Mouse (Mus musculus): ENCODE results near the gene Ube4b.
A peak's percentile ranks its signal among the peaks of the same experiment; 100 is the strongest.

Gene Ube4b

DNA sequence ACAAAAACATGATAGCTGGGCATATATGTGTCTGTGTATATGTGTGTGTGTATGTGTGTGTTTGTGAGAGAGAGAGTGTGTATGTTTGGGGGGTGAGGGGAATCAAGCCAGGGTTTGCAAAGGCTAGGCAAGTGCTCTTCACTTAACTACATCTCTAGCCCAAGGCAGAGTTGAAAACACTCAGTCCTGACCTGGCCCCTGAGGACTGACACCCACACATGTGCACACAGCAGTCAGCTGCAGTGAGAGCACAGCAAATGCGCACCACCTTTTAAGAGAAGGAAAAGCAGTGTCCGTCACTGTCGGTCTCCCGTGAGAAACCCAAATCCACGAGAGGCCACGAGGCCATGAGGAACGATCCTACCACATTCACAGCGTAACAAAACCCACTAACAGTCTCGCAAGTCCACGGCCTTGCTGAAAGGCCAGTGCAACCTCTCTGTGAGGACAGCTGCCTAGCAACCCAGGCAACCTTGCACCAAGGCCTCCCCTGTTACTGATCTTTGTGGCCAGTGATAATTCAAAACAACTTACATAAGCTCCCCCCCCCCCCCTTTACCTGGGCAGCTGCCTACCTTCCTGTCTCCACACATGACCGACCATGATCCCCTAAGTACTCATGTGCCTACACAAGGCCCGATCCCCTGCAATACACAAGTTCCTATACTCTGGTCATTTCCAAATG lies 33.1 kb downstream of the Ube4b start:
- DNase-seq, result no peak

DNA sequence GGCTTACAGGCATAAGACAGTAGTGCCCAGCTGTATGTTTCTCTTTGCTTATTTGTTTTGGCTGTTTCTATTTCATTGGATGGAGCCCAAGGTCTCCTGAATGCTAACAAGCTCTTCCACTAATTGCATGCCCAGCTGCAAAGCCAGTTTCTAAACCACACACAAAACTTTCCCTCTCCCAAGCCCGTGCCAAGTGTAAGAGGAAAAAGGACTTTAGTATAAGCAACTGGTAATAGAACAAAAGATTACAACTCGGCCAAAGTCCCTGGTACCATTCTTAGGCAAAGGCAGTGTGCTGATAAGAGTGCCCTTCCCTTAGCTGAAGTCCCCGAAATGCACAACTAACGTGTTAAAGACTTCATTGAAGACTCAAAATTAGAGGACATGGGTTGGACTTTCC lies 34.2 kb downstream of the Ube4b start:
- DNase-seq, result no peak

DNA sequence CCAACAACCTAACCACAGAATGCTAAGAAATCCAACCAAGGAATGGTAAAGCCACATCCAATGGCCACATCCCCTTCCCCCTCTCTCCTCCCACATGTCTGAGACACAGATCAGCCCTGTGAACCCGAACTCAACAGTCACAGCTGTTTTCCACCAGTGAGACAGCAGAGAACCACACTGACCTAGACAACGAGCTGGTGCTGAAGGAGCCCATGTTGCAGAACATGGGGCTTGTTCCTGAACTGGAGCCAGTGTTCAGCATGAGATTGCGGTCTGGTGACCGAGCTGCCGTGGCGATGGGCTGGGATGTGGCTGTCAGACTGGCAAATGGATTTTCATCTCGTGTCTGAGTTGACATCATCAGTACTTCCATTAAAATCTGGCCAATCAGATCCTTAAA lies 45.5 kb downstream of the Ube4b start:
- DNase-seq, result no peak

DNA sequence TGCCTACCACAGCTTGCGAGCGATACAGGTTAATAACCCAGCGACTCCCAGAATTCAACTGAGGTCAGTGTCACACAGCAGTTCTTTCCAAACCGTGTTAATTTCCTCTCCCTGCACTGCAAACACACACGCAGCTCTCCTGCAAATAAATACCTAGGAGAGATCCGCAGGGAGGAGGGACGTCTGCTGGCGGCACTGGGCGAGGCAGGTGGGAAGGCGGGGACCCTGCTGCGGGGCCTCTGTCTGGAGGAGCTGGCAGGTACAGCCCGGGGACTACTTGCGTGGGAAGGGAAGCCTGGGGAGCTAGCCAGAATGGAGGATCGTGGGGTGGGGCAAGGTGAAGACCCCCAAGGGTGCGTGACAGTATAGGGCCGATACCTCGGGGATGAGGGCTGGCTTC lies 46.7 kb downstream of the Ube4b start:
- no peak for DNase-seq

DNA sequence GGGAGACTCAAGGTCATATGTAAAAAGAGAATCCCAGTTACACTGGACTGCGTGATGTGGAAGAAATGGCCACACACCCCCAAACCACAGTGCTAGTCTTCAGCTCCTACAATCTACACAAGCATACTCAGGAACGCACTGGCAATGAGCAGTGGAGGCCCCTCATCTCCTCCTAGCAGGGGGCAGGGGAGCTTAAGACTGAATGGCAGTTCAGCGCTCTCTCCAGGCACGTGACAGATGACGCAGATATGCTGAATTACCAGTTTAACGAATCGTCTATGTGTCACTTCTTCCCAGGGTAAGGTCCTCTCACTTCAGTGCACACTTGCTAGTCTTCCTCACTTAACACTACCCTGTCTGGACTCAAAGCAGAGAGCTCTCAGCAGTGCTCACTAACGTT lies 47.7 kb downstream of the Ube4b start:
- DNase-seq, result no peak

DNA sequence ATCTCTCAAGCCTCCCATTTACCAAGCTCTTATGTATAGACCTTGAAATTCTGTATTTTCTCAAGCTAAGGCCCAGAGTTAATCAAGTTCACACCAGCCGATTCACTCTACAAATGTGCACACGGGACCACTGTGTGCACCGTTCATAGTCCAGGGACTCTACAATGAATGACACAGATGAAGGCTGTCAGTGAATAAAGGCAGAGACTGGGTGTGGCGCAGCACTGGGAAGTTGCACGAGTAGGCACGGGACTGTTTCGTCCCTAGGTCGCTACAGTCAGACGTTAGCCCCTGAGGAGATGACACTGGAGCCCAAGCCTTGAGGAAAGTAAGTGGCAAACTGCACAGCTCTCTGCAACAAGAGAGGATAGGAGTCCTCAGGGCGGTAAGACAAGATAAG lies 50.5 kb downstream of the Ube4b start:
- DNase-seq, result no peak

DNA sequence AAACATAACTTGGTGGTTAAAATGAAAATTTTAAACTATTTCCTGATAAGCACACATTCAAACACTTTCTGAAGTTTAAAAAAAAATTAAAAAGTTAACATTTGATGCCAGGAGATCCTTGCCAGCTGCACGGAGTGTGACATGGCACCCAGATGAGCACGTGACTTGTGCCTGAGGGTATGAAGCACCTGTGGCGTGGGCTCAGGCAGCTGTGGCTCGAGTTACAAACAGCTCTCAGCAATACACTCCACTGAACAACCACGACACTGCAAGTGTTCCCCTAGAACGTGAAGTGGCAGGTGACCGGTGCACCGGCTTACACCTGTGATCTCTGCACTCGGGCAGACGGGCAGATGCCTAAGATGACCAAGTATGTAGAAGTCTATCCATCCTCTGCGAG lies 51.9 kb downstream of the Ube4b start:
- DNase-seq, result no peak

DNA sequence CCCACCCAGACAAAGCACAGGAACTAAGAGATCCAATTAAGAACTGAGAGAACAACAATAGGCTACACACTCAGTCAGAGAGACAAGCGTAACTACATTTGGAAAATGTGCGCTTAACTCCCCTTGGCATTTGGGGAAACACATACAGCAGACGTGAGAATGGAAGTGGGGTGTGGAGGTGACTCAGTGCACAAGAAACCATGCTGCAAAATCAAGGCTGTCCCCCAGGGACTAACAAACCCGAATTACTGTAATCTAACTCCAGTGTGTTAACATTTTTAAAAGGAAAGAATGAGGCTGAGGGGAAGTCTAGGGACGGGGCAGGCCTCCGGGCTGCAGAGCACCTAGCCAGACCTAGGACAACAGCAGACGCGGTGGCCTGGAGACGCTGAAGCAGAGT lies 52.6 kb downstream of the Ube4b start:
- no peak for DNase-seq

DNA sequence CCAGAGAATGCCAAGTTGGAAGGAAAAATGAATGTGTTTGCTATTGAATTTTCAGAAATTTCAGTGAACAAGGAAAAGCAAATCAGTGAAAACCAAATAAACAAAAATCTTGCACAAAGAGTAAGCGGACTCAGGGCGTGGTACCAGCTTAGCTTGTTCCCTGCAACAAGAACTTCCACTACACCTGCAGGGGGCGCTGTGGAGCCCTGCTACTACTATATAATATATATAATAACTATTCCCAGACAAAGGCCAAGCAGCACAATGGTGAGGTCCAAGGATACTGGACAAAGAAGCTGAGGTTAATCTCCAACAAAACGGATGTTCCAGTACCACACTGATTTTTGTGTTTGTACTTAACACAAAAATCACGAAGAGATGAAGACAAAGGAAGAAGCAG lies 53.1 kb downstream of the Ube4b start:
- no peak for DNase-seq

DNA sequence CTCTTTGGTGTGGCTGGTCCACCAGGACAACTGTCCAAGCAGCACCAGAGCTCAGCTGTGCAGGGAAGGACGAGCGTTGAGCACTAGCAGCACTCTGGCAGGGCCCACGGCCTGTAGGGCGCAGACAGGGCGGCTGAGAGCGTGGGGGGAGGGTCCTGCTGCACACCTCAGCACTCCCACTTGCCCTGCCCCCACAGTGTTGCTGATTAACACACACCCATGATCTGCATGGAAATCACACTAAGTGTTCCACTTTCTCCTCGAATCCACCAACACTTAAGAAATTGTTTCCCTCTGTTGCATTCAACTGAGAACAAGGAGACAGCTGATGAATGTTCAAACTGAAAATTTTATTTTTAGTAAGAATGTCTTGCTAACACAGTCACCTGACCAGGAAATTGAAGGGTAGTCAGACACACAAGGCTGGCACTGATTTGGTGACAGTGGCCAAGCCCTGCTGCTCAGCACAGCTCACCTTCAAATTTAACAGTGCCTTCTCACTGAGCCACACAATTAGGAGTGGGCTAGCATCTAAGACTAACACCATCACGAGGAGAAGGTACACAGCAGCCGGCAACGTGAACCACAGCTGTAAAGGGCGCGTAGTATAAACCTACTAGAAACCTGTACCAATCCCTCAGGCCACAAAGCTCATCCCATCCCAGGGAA lies 60.7 kb downstream of the Ube4b start:
- DNase-seq, result no peak

DNA sequence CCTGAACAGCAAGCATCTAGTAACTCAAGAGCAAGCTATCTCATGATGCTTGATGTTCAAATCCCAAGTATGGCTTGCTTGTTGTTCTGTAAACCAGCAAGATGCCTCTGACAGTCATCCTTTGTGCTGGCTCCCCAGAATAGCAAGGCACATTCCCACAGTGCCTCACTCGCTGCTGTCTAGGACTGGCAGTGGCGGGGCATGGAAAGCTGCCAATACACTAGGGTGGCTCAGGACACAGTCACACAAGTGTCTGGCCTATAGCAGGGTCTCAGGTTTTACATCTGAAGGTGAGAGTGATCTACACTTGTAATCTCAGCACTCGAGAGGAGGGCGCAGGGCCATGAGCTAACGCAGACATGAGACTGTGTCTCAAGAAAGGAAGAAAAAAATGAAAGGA lies 61.7 kb downstream of the Ube4b start:
- DNase-seq, result peak; percentile 72

DNA sequence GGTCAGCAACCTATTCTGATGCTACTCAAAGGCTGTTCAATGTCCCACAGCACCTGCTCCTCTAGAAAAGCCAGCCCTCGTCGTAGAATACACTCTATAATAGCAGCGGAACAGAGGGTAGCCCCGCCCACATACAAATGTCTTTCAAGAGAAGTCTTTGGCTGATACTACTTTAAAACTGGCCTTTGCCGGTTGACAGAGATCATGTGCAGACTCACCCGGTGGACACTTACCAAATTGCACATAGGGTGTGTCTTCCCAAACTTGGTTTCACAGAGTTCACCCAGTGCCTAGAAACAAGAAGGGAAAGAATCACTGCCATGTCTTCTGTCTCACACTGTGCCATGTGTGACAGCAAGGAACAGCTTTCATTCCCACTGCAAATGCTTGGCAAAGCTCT lies 65.5 kb downstream of the Ube4b start:
- no peak for DNase-seq

DNA sequence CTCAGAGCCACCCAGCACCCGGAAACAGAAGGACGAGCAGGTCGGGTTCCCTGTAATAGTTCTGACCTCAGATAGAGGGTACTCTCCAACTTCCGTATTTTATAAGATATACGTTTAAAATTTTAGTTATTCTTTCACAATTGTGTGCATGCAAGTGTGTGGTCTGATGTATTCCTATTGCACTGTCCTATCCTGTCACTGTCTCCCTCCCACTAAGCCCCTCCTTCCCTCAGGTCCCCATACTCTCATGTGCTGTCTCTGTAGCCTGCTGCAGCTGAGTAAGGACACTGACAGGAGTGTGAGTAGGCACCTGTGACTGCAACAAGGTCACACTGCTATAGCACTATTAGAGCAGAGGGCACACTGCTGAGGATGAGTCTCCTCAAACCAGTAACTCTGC lies 65.9 kb downstream of the Ube4b start:
- no peak for DNase-seq

DNA sequence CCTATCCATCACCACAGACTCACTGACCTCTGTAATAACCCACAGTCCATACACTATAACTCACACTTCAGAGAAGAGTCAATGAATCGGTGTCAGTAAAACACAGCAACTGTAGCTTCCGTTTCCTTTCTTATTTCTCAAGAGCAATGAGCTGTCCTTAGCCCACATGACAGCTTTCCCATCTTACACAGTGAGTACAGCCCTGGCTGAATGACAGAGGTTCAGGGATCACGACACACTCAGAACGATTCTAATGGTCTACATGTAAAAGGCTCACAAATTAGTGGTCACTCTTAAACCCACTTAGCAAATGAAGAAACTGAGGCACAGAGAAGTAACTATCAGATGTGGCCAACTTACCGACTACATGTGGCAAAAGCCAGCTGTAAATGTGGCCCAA lies 68.6 kb downstream of the Ube4b start:
- no peak for DNase-seq

DNA sequence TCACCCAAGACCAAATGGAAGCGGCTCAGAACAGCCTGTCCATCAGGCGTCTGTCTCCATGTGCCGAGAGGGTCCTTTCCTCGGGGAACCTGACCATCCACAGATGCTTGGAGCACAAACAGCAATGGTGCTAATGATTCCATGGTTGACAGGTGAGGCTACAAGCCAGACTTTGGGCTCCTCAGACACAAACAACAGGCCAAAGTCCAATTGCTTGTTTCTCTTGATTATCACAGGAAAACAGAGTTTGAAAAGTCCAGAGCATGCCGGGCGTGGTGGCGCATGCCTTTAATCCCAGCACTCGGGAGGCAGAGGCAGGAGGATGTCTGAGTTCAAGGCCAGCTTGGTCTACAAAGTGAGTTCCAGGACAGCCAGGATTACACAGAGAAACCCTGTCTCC lies 71.9 kb downstream of the Ube4b start:
- no peak for DNase-seq

DNA sequence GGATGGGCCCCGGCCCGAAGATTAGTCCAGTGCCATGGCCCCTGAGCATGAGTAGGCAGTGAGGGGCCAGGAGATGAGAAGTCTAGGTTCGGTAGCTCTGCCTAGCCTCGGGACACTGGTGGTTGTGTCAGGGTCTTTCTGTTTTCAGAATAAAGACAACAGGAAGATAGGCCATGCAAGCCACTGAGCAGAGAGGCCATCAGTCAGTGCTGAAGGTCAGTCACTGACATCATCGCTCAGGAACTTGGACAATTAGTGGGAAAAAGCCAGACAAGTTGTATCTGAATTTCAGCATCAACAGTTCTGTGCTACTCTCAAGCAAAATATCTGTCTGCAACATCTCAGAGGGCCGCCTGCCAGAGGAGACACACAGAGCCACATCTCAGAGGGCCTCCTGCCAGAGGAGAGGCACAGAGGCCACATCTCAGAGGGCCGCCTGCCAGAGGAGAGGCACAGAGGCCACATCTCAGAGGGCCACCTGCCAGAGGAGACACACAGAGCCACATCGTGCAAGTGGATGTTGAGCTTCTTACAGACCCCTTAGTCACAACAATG lies 74.9 kb downstream of the Ube4b start:
- DNase-seq, result no peak

DNA sequence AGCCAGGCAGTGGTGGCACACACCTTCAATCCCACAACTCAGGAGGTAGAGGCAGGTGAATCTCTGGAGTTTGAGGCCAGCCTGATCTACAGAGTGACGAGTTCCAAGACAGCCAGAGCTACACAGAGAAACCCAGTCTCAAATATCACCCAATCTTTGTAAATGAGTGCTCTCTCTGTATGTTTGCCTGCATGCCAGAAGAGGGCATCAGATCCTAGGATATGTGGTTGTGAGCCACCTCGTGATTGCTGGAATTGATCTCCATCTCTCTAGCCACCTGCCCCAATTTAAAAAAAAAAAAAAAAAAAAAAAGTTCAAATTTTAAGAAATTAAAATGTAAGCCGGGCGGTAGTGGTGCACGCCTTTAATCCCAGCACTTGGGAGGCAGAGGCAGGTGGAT lies 77.6 kb downstream of the Ube4b start:
- no peak for DNase-seq

DNA sequence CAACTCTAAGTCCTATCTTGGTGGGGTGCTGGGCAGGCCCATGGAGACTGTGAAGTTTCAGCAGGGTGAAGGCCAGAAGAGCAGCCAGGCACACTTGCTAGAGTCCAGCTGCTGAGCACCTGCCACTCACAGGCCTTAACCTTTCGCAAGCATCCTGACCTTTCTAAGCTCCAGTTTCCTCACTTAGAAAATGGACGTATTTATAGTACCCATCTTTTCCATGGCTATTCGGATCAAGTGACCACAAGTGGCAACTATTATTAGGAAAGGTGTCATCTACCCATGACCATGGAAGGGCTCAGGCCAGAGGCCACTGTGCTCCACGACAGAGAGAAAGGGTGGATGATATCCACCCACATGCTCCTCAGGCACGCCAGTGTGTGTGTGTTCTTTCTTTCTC lies 80.7 kb downstream of the Ube4b start:
- no peak for DNase-seq

DNA sequence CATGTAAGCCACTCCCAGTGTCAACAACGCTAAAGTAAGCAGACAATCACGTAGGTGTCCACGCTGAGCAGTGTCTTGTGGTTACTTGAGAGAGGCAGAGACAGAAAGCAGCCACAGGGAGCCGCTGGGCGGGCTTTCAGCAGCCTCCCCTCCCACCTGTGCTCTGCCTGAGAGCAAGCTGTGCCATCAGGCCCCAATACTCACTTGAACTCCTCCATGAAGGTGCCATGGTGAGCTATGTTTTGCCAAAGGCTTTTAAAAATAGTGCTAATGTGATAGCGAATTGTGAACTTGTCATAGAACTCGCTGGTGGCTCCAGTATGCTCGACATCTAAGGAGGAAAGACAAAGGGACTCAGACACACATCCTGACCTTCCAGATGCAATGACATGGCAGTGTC lies 82.2 kb downstream of the Ube4b start:
- DNase-seq, result no peak

DNA sequence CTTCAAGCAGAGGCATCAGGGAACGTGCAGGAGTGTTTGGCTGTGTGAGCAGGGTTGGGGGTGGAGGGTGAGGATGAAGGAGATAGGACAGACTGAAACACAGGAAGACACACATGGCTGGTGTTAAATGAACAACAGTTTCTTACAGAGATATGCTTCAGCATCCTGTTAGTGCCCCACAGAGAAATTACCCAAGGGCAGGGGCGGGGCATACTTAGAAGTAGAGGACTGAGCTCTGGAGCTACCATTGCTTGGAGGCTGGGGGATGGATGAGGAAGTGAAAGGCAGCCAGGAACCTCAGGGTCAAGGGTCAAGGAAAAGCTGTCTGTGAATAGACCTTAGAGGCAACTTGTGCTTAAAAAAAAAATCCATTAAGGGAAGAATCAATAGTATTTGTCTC lies 85.9 kb downstream of the Ube4b start:
- no peak for DNase-seq

DNA sequence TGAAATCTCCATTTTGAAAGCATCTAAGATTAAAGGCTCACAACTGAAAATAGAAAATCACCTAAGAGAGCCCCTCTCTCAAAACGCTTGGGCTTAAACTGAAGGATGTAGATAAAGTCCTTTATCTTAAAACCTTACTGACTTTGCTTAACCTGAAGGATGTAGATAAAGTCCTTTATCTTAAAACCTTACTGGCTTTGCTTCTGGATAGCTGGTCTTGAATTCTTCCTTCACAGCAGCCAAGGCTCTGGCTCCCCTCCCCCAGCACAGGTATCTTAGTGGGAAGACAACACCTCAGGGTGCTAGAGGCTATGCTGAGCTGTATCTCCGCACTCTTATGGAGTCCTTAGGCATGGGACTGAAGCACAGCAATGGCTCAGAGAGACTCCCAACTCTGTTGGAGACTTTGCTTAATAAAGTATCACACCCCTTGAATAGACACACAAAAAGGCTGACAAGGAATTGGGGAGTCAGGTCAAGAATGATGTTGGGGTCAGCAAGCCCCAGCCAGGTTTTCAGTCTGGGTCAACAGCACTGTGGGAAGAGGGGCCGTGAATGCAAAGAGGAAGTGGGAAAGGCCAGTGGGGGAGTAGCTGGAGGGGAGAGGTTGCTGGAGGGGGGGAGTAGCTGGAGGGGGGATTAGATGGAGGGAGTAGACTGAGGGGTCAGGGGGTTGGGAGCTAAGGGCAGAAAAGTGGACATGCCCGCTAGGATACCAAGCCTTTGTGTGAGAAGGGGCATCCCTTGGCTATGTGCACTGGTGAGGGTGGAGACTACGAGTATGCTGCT lies 86.9 kb downstream of the Ube4b start:
- DNase-seq, result no peak

DNA sequence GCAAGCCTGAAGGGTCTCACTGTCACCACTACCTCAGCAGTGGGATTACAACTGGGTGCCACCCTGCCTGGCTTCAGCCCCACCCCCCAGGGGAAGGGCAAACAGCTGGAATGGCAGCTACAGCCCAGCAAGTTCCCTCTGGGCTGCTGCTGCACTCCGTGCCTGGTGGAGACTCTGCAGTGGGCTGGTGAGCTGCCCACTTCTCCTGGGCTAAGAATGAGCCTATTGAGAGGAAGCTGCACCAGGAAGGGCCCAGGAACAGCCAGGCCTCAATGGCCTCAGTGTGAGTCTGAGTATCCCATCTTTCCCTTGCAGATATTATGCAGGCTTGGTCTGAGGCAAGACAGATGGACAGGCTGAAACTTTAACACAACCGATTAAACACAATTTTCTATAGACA lies 88.4 kb downstream of the Ube4b start:
- peak; percentile 90 for DNase-seq

DNA sequence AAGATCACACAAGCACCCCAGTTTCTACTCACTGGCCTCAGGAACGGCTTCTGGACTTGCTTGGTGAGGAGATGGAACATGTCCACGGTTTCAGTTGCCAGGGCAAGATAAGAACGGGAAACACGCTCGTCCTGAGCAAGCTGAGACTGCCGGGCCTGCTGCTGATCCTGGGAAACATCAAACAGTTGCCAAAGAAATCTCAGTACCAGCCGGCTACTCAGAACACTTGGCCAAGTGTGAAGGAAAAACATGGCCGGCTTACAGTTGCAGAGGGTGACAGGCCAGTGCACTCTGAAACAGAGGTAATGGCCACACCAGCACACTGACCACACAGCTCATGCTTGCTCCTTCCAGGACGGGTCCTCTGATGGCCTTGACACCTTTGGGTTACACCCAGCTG lies 89.2 kb downstream of the Ube4b start:
- DNase-seq, result no peak

DNA sequence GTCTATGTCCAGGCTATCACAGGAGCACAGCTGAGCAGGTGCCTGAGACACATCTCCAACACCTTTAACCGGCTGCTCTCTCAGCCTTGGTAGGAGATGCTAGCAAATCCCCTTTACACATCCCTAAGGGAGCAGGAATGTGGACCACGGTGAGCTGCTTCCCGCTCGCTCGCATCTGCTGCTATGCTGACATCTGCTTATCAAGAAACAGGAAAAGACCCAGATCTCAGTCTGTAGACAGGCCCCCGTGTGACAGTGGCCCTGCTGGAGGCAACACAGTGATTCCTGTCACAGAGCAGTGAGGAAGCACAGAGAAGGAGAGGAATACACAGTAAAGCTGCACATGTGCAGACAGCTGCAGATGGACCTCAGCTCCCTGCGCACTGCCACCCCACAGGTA lies 90.2 kb downstream of the Ube4b start:
- no peak for DNase-seq
